Mouse (Mus musculus) ovary, postnatal 14 days (tissue): Measurements from ENCODE around the gene Bik.

ENCODE experiments used
- DNase-seq: peaks from one replicate; pipeline ENCODE4 v3.0.0; 2022; ENCODE audit warnings: low spot score

Bik gene

DNA sequence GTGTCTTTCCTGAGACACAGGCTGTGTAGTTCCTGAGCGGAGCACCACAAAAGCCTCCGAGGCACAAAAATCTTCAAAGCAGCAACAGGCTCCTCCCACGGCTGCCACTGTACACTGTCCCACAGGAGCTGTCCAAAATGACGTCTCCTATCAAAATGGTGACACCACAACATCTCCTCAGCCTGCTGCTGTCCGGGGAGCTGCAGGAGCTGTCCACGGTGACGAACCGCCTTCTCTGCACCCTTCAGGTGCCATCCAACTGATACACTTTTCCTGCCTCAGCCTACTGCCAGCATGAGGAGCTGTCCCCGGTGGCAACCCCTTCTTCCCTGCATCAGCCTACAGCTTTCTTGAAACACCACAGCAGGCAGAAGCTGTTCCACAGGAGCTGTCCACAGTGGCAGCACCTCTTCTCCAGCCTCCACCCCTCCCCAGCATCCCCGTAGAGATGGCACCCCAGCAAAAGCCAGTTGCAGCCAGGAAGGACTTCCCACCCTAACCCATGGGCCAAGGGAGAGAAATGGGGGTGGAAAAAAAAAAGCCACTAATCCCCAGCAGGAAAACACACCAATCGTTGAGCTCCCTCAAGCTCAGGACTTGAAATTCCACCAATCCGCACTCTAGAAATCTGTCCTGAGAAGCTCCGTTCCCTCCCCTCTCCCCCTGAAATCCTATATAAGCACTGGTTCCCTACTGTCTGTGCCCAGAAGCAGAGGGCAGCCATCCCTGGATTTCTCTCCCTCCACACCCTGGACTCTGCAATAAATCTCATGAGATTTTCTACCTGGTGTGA is 14.0 kb upstream of the Bik start:
- DNase-seq: no peak

DNA sequence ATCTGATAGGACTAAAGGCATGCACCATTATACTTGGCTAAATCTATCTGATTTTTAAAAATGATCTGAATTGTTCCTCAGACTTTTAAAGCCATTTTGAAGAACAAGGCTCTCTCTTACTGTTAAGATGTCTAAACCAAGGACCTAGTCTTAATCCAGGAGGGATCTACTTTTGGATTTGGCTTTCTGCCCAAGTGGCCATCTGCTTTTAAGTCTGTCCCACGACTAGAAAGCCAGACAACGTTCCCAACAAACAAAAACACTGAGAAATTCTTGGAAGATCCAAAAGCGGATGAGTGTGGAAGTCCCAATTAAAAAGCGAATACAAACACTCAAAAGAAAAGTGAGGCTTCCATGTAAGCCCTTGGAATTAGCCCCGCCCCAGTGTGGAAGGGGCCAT is 11.6 kb upstream of the Bik start:
- no peak for DNase-seq

DNA sequence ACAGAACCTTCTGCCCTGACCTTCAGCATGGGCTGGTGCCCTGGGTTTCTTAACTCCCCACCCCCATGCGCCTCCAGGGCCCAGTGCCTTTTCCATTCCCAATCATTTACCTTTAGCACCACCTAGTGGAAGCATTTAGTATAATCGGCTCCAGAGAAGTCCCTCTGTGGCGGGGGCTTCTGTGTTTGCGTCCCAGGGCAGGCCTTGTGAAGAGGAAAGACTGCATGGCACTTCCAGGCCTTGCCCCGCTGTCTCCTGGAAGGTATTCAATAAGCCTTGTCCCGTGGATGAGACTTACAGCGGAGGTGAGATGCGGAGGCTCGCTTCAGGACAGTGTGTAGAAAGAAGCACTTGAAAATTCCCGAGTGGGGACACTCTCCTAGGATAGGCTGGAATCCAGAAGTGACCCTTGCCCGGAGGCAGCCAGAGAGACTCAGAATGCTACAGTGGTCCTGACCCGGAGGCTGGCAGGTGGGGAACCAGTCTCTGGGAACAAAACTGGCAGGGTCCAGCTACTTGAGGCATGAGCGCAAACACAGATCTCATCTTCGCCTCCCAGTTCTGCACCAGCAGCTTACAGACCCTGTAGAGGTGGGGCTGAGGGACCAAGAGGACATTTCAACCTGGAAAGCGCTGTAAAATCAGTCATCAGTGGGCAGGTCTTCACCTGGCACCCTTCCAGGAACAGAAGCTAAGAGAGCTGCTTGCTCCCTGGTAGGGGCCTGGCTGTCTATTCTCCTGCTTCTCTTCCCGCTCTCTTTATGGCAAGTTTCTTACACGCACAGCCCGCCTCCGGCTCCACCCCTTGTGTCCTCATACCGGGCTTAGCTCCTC is 8.2 kb upstream of the Bik start:
- peak; percentile 68 for DNase-seq

DNA sequence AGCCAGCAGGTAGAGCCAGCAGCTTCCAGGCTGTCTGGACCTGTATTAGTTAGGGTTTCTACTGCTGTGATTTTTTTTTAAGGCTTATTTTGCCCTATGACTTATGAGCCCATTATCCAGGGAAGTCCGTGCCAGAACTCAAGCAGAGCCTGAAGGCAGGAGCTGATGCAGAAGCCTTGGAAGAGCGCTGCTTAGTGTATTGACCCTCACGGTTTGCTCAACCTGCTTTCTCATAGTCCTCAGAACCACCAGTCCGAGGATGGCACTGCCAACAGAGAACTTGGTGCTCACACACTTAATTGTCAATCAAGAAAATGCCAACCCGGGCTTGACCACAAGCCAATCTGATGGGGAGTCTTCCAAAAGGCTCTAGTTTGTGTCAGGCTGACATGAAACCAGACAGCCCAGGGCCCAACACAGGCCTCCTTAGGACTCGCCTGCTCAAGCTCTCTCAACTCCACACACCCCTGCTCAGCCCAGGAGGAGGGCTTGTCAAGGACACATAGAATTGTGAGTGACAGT is 5.7 kb upstream of the Bik start:
- DNase-seq: no peak

DNA sequence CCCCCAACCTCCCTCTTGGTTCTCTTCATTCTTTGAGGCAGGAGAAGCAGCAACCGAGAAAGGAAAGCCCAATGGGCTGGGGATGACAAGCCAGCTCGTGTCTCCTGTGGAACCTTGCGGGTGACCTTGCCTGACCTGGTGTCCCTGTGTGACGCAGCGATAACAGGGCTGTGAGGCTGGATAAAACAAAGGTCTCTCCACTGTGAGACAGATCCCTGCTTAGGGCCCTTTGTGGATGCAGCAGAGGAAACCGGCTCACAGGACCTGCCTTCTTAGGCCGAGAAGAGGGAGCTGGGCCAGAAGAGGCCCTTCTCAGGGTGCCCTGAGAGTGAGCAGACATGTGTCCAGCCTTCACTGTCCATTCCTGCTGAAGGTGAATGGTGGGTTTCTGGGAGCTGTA is 3.5 kb upstream of the Bik start:
- no peak for DNase-seq

GRCm38 (mm10) chr15:83523638-83524332 is 2.9 kb upstream of the Bik start:
- no peak for DNase-seq

GRCm38 (mm10) chr15:83524333-83524729 is 2.3 kb upstream of the Bik start:
- DNase-seq: no peak

DNA sequence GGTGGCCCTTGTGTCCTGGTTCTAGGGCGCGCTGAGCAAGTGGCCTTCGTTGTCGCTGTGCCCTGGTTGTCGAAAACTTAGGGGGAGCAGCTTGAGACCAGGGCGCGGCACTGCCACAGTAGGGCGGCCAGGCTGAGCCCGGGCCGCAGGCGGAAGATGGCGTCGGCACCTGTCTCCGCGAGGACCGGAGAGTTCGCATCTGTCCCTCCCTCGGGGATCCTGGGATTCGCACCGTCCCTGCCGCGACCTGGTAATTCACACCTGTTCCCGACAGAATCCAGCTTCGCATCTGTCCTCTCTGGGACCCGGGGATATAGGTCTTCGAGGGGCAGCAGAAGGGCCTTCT is 403 bp downstream of the Bik start:
- DNase-seq: no peak

DNA sequence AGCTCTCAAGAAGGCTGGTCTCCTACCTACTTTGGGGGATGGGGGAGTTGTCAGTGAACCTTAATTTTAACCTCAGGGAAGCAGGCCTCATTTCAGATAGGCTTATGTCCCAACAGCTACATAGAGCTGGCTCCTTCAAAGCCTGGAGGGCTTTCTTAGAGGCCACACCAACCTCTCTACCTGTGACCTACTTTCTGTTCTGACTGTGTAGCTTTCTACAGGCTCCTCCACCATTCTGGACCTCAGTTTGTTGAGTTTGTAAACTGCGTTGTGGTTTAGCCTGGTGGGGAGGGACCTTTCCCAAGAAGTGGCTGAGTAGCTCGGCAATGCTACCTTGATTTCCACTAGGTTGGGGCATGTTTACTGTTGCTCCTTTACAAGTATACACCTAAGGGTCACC is 1.1 kb downstream of the Bik start:
- no peak for DNase-seq

- DNase-seq: no peak
These were observed 2.2 kb downstream of the Bik start for GRCm38 (mm10) chr15:83528892-83529291.

DNA sequence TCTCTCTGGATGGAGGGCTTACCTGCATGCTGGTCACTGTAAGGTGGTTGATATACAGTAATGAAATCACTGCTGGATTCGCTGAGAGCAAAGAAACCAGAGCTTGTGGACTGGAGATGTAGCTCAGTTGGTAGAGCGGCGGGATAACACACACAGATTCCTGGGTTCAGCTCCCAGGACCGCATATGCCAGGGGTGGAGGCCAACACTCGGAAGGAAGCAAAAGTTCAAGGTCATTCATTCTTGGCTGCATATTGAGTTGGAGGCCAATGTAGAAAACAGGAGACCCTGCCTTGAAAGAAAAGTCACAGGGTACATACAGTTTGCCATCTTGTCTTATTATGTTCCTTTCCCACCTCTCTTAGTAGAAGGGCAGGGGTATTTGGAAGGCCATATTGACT is 3.1 kb downstream of the Bik start:
- DNase-seq: no peak

DNA sequence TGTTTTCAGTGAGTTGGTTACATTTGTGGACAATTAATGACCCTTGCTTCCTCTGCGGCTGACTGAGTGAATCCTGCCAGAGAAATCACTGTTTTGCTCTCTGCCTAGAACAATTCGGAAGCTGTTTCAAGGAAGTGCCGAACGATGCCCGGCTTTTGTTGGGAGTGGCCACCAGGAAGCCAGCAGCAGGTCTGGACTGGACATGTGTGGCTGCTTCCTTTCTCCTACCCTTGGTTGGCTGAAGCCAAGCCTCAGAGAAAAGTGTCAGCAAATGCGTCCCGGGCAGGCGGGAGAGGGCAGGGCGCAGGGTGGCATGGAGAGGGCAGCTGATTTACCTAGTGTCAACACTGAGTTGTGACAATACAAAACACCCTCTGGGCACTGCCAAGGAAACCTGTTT is 3.6 kb downstream of the Bik start:
- no peak for DNase-seq

GRCm38 (mm10) chr15:83530688-83531087 is 4.0 kb downstream of the Bik start:
- DNase-seq: no peak

GRCm38 (mm10) chr15:83531961-83532469 is 5.4 kb downstream of the Bik start:
- DNase-seq: no peak

- DNase-seq: no peak
These were observed 5.9 kb downstream of the Bik start for GRCm38 (mm10) chr15:83532606-83533005.

GRCm38 (mm10) chr15:83534960-83535889 is 8.6 kb downstream of the Bik start:
- no peak for DNase-seq

- DNase-seq: no peak
These were observed 9.2 kb downstream of the Bik start for GRCm38 (mm10) chr15:83535890-83536231.

- no peak for DNase-seq
These were observed 12.2 kb downstream of the Bik start for GRCm38 (mm10) chr15:83538855-83539254.

DNA sequence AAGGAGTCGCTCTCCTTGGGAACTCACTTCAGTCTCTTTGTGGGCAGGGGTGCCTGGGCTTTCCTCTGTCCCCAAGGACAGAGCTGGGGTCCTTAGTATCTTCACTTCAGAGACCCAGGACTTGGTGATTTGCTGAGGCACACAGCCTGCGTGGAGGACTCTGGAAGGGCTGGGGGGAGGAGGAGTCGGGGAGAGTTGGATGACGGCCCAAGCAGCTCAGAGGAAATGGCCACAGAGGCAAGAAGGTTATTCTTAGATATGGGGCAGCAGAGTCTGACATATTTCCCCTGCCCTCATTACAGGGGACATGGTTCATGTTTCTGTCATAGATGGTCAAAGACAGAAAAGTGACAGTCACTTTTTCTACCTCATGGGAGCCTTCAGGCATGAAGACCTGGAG is 13.2 kb downstream of the Bik start:
- DNase-seq: no peak

DNA sequence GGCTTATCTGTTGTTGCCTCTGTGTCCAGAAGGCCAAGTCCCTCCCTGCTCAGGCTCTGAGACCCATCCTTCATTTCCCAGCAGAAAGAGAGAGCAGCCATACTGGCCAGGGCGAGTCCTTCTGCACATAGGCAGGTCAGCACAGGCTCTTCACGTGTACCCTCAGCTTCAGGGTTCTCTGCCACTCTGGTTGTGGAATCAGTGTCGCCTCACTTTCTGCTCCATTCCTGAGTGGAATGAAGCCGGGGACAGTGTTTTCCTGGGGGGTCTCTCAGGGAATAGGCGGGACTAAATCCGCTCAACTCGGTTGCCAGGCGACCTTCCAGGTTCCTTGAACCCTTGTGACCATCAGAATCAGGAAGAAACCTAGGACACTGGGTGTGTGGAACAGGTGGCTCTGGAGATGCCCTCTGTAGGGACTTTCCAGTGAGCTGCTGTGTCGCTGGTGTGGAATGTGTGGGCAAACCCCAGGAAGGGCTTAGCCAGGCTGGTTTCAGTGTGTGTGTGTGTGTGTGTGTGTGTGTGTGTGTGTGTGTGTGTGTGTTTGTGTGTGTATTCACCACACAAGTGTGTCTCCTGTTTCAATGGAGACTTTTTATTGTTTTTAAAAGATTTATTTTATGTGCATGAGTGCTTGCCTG is 15.1 kb downstream of the Bik start:
- no peak for DNase-seq

- no peak for DNase-seq
These were observed 19.4 kb downstream of the Bik start for GRCm38 (mm10) chr15:83546029-83546428.
